Mouse (Mus musculus) CH12.LX (cell line): ENCODE data around the gene Tiam1. TPM values are rescaled to one million over a fixed set of nuclear protein-coding genes. Genes with fewer than 3 reads are reported as not detected.

Source experiments
- DNase-seq: peaks from one replicate; pipeline ENCODE4 v3.0.0-alpha.2; 2013; ENCODE audit errors: extremely low read depth
- H3K27ac ChIP-seq: 2 replicates; pipeline ENCODE4 v1.5.1; 2012; ENCODE audit warnings: low read depth, mild to moderate bottlenecking, control low read depth, moderate library complexity; ENCODE audit not compliant: insufficient read depth
- H3K27me3 ChIP-seq: replicated peaks from 2 replicates; pipeline ENCODE3; 2012; ENCODE audit warnings: inconsistent platforms
- H3K36me3 ChIP-seq, 2 experiments: replicated peaks in 1 of 2; 2 replicates each; pipeline versions ENCODE3 to v1.6.1; 2012; ENCODE audit warnings: inconsistent platforms in 1 of 2, low read length in 1 of 2, mild to moderate bottlenecking in 1 of 2, mixed read lengths in 1 of 2, moderate library complexity in 1 of 2; ENCODE audit not compliant: control insufficient read depth in 1 of 2, insufficient read depth in 1 of 2
- H3K4me1 ChIP-seq, 2 experiments: 2 replicates each; pipeline ENCODE4 v1.6.1; 2012; ENCODE audit warnings: inconsistent platforms in 1 of 2, moderate library complexity in 1 of 2; ENCODE audit not compliant: insufficient read depth in 2 of 2, control insufficient read depth in 1 of 2
- H3K4me2 ChIP-seq: 2 replicates; pipeline ENCODE4 v1.6.1; 2012; ENCODE audit warnings: low read depth, mild to moderate bottlenecking, control low read depth; ENCODE audit not compliant: poor library complexity, insufficient read depth, severe bottlenecking
- H3K4me3 ChIP-seq, 3 experiments: fragments of 150-350 bp in 1 of 3; sonication (generic) in 1 of 3; replicated peaks in 1 of 3; 2 replicates each; pipeline versions ENCODE3 to v1.5.1; 2011 to 2012; ENCODE audit warnings: low read depth in 2 of 3, low read length in 2 of 3, mild to moderate bottlenecking in 2 of 3, moderate library complexity in 2 of 3, control low read depth in 1 of 3, improper control_type of control experiment in 1 of 3, inconsistent platforms in 1 of 3, mixed read lengths in 1 of 3; ENCODE audit not compliant: poor library complexity in 1 of 3
- H3K79me2 ChIP-seq: replicated peaks from 2 replicates; pipeline ENCODE4 v1.6.1; 2012; ENCODE audit warnings: mild to moderate bottlenecking, moderate library complexity; ENCODE audit not compliant: control insufficient read depth, poor library complexity, insufficient read depth, severe bottlenecking; ENCODE audit errors: extremely low read depth
- H3K9ac ChIP-seq: 2 replicates; pipeline ENCODE4 v1.6.1; 2012; ENCODE audit warnings: low read depth, mild to moderate bottlenecking, control low read depth, moderate library complexity; ENCODE audit not compliant: insufficient read depth
- H3K9me3 ChIP-seq: replicated peaks from 2 replicates; pipeline ENCODE3; 2012; ENCODE audit warnings: low read length, inconsistent platforms, mixed read lengths
- BHLHE40 ChIP-seq: IDR thresholded peaks from 2 replicates; pipeline ENCODE4 v1.6.1; 2011; ENCODE audit warnings: mild to moderate bottlenecking, low read depth, low read length, improper control_type of control experiment
- CHD1 ChIP-seq: IDR thresholded peaks from 2 replicates; pipeline ENCODE4 v1.6.1; 2012; ENCODE audit warnings: low read depth, low read length, improper control_type of control experiment, inconsistent platforms
- CHD2 ChIP-seq: IDR thresholded peaks from 2 replicates; pipeline ENCODE4 v1.6.1; 2011; ENCODE audit warnings: low read length, improper control_type of control experiment
- ELF1 ChIP-seq: IDR thresholded peaks from 2 replicates; pipeline ENCODE4 v1.6.1; 2014; ENCODE audit warnings: low read depth, mild to moderate bottlenecking, inconsistent platforms, low read length, improper control_type of control experiment
- EP300 ChIP-seq: IDR thresholded peaks from 2 replicates; pipeline ENCODE4 v1.6.1; 2011; ENCODE audit warnings: low read length, improper control_type of control experiment
- ETS1 ChIP-seq: conservative IDR thresholded peaks from 2 replicates; pipeline ENCODE4 v1.6.1; 2012; ENCODE audit warnings: low read depth, mild to moderate bottlenecking, inconsistent platforms, low read length, improper control_type of control experiment, moderate library complexity
- IRF4 ChIP-seq: IDR thresholded peaks from 2 replicates; pipeline ENCODE4 v1.6.1; 2014; ENCODE audit warnings: low read depth, mild to moderate bottlenecking, inconsistent platforms, low read length, improper control_type of control experiment
- JUN ChIP-seq: IDR thresholded peaks from 2 replicates; pipeline ENCODE4 v1.6.1; 2011; ENCODE audit warnings: low read depth, mild to moderate bottlenecking, low read length, improper control_type of control experiment, moderate library complexity; ENCODE audit not compliant: insufficient read depth
- KAT2A ChIP-seq: IDR thresholded peaks from 2 replicates; pipeline ENCODE4 v1.6.1; 2012; ENCODE audit warnings: low read length, improper control_type of control experiment, inconsistent platforms; ENCODE audit not compliant: insufficient replicate concordance
- MAZ ChIP-seq: IDR thresholded peaks from 2 replicates; pipeline ENCODE4 v1.6.1; 2012; ENCODE audit warnings: low read depth, mild to moderate bottlenecking, inconsistent platforms, low read length, improper control_type of control experiment, moderate library complexity
- NRF1 ChIP-seq: IDR thresholded peaks from 2 replicates; pipeline ENCODE4 v1.6.1; 2014; ENCODE audit warnings: low read depth, mild to moderate bottlenecking, inconsistent platforms, low read length, improper control_type of control experiment, moderate library complexity
- POLR2A ChIP-seq: IDR thresholded peaks from 2 replicates; pipeline ENCODE4 v1.6.1; 2011; ENCODE audit warnings: low read depth, mild to moderate bottlenecking, improper control_type of control experiment, low read length
- RAD21 ChIP-seq: IDR thresholded peaks from 2 replicates; pipeline ENCODE4 v1.6.1; 2011; ENCODE audit warnings: low read depth, mild to moderate bottlenecking, low read length, improper control_type of control experiment, moderate library complexity
- USF1 ChIP-seq: IDR thresholded peaks from 2 replicates; pipeline ENCODE4 v1.6.1; 2014; ENCODE audit warnings: low read depth, mild to moderate bottlenecking, inconsistent platforms, low read length, improper control_type of control experiment
- ZMIZ1 ChIP-seq: IDR thresholded peaks from 2 replicates; pipeline ENCODE4 v1.6.1; 2012; ENCODE audit warnings: low read depth, mild to moderate bottlenecking, inconsistent platforms, low read length, improper control_type of control experiment
- ZNF384 ChIP-seq: IDR thresholded peaks from 2 replicates; pipeline ENCODE4 v1.6.1; 2012; ENCODE audit warnings: low read depth, low read length, improper control_type of control experiment, inconsistent platforms
- dilution Hi-C: fragments of 300-500 bp; cut with MboI; formaldehyde crosslinking; loops from 2 replicates; pipeline ENCODE4 v1.14.3; 2020; ENCODE audit warnings: low sequenced_read_pairs; ENCODE audit not compliant: extremely low pct_unique_long_range_greater_than_20kb, extremely low pct_ligation_motif_present
- in situ Hi-C: fragments of 300-500 bp; cut with MboI; formaldehyde crosslinking; loops from 3 replicates; pipeline ENCODE4 v1.14.3; 2019; ENCODE audit warnings: low sequenced_read_pairs, low pct_ligation_motif_present, low pct_unique_long_range_greater_than_20kb, mixed read lengths
- polyA plus RNA-seq: library from polyadenylated mRNA; unstranded; fragments of >175 nt; gene quantifications from 2 replicates; pipeline ENCODE4 v1.2.1, GENCODE M21; 2012; ENCODE audit warnings: low read depth; ENCODE audit not compliant: insufficient read length
- total RNA-seq, 2 experiments: library from RNA; depleted of rRNA; stranded (reverse); fragments of 300-350 nt in 1 of 2; fragments of >200 nt in 1 of 2; gene quantifications; 2 replicates each; pipeline ENCODE4 v1.2.3; 2012 to 2014

Tiam1 gene
- total and polyA plus RNA-seq, 3 experiments = 0.03 to 0.40 (median 0.04) TPM

DNA sequence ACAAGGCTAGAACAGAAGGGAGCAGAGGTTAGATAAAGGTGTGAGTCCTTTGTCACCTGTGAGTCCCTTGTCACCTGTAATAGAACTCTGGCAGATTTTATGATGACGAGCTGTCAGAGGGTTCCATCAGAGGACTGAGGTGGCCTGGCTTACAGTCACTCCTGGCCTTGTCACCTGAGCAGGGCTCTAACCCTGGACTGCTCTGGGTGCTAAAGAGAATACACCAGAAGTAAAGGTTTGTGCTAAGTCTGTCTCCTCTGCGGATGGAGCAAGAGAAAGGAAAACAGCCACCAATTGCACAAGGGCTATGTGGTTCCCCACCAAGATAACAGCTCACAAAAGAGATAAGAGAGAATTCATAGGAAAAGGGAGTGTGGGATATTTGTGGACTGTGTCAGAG, 404.0 kb downstream of the Tiam1 start:
- H3K27ac ChIP-seq = no peak overlapping the region
- dilution Hi-C loops = no loop called here
- H3K4me1 ChIP-seq = no peaks in the 10 kb centered on the region
- H3K27me3 ChIP-seq = no peaks in the 10 kb centered on the region
- H3K4me2 ChIP-seq = no peak overlapping the region
- DNase-seq = no peak
- H3K4me3 ChIP-seq = no peak overlapping the region
- H3K79me2 ChIP-seq = no peaks in the 10 kb centered on the region
- no peaks in the 10 kb centered on the region for H3K36me3 ChIP-seq
- no peak overlapping the region for H3K9ac ChIP-seq
- peaks cover 61% of the 10 kb centered on the region for H3K9me3 ChIP-seq
- in situ Hi-C loops = no loop called here
- TF ChIP-seq CHD1 = no peak
- no peak for TF ChIP-seq KAT2A
- no peak for TF ChIP-seq POLR2A
- no peak for TF ChIP-seq ELF1
- no peak for TF ChIP-seq MAZ
- TF ChIP-seq ZMIZ1 = no peak
- TF ChIP-seq, all 38 proteins: peak for 0

DNA sequence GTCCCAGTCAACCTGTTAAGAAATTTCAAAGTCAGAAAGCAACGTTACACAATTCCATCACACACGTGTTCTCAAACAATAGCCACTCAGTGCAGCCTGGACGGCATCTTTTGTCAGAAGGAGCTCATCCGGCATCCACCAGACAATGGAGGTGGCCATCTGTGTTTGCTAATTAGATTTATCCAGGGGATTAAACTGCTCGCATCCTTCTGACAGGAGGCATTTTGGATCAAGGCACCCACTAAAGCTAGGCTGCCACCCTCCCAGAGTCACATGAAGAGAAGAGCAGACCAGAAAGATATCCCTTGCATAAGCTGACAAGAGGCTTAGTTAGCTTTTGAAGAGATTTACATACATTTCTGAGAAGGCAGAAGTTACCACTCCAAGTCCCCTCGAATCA, 404.6 kb downstream of the Tiam1 start:
- H3K79me2 ChIP-seq = no peaks in the 10 kb centered on the region
- H3K27me3 ChIP-seq = no peaks in the 10 kb centered on the region
- H3K27ac ChIP-seq = no peak overlapping the region
- peaks cover 65% of the 10 kb centered on the region for H3K9me3 ChIP-seq
- H3K4me1 ChIP-seq = no peaks in the 10 kb centered on the region
- dilution Hi-C loops = no loop called here
- TF ChIP-seq ZNF384 (no peak), JUN (no peak), NRF1 (no peak), ETS1 (no peak), BHLHE40 (no peak), USF1 (no peak), ELF1 (no peak), EP300 (no peak), CHD2 (no peak), RAD21 (no peak), IRF4 (no peak)
- no peak overlapping the region for H3K4me3 ChIP-seq
- no peak for DNase-seq
- no peak overlapping the region for H3K4me2 ChIP-seq
- in situ Hi-C loops = no loop called here
- H3K36me3 ChIP-seq = no peaks in the 10 kb centered on the region
- H3K9ac ChIP-seq = no peak overlapping the region

Other genes with a start within 250 kb of the Tiam1 start
- 632 and 634 TPM in 2 replicates for gene Sod1, start 77.0 kb upstream of the Tiam1 start, total RNA-seq (2012; rRNA removed)
- 517 and 532 TPM in 2 replicates for gene Sod1, start 77.0 kb upstream of the Tiam1 start, total RNA-seq (2014; rRNA removed)
- 1,226 and 1,288 TPM in 2 replicates for gene Sod1, start 77.0 kb upstream of the Tiam1 start, polyA plus RNA-seq
- 17.5 and 19.2 TPM in 2 replicates for gene Scaf4, start 140.7 kb upstream of the Tiam1 start, total RNA-seq (2012; rRNA removed)
- gene Scaf4, start 140.7 kb upstream of the Tiam1 start, total RNA-seq (2014; rRNA removed) = 5.6 and 6.0 TPM in 2 replicates
- 57.2 and 60.4 TPM in 2 replicates for gene Scaf4, start 140.7 kb upstream of the Tiam1 start, polyA plus RNA-seq
- gene Hunk, start 242.2 kb upstream of the Tiam1 start, total RNA-seq (2012; rRNA removed) = not detected in 2 replicates
- gene Hunk, start 242.2 kb upstream of the Tiam1 start, total RNA-seq (2014; rRNA removed) = not detected in 2 replicates
- gene Hunk, start 242.2 kb upstream of the Tiam1 start, polyA plus RNA-seq = not detected in 2 replicates